Mouse (Mus musculus): ENCODE measurements at regions not wholly inside any gene's neighbourhood (a gene's known extent, or its start where the extent isn't known, plus 50 kb on each side); places are given as distances from the start of the nearest gene placed in this dataset.

- no peak for DNase-seq
Measured at GRCm38 (mm10) chr5:100244811-100245210, 85.2 kb upstream of the Tmem150c start.

- DNase-seq = peak; percentile 56 to 78
Measured at GRCm38 (mm10) chr5:100240876-100241275, 81.3 kb upstream of the Tmem150c start.

- peak in 1 of 2 experiments; percentile 8 for DNase-seq
Measured at GRCm38 (mm10) chr5:100239632-100240031, 80.0 kb upstream of the Tmem150c start.

- DNase-seq = peak in 1 of 2 experiments; percentile 12
Measured at GRCm38 (mm10) chr5:100238287-100239036, 78.9 kb upstream of the Tmem150c start.

- DNase-seq = peak in 1 of 2 experiments; percentile 29
Measured at GRCm38 (mm10) chr5:100237674-100238278, 78.2 kb upstream of the Tmem150c start.

GRCm38 (mm10) chr5:100236277-100236676, 76.7 kb upstream of the Tmem150c start:
- DNase-seq = no peak

GRCm38 (mm10) chr5:100232076-100232475, 72.5 kb upstream of the Tmem150c start:
- DNase-seq = no peak

- DNase-seq = no peak
Measured at GRCm38 (mm10) chr5:100231574-100231973, 72.0 kb upstream of the Tmem150c start.

- peak in 1 of 2 experiments; percentile 2 for DNase-seq
Measured at GRCm38 (mm10) chr5:100230038-100230437, 70.4 kb upstream of the Tmem150c start.

- peak in 1 of 2 experiments; percentile 7 for DNase-seq
Measured at GRCm38 (mm10) chr5:100227888-100228287, 68.3 kb upstream of the Tmem150c start.

- peak in 1 of 2 experiments; percentile 25 for DNase-seq
Measured at GRCm38 (mm10) chr5:100226571-100227235, 67.1 kb upstream of the Tmem150c start.

GRCm38 (mm10) chr5:100225491-100225890, 65.9 kb upstream of the Tmem150c start:
- DNase-seq = peak in 1 of 2 experiments; percentile 16

GRCm38 (mm10) chr5:100224773-100225363, 65.3 kb upstream of the Tmem150c start:
- DNase-seq = peak in 1 of 2 experiments; percentile 3

- DNase-seq = peak; percentile 23 to 59
Measured at GRCm38 (mm10) chr5:100221005-100221583, 61.5 kb upstream of the Tmem150c start.

- peak in 1 of 2 experiments; percentile 37 for DNase-seq
Measured at GRCm38 (mm10) chr5:100220320-100220719, 60.7 kb upstream of the Tmem150c start.

GRCm38 (mm10) chr5:100218256-100218851, 58.7 kb upstream of the Tmem150c start:
- no peak for DNase-seq

- DNase-seq = no peak
Measured at GRCm38 (mm10) chr5:100217178-100218035, 57.8 kb upstream of the Tmem150c start.

- no peak for DNase-seq
Measured at GRCm38 (mm10) chr5:100213901-100214300, 54.3 kb upstream of the Tmem150c start.

GRCm38 (mm10) chr5:100210708-100211107, 51.1 kb upstream of the Tmem150c start:
- DNase-seq = no peak
